Comparison of ENCODE assay signal across 8 mouse cellular contexts in genomic region chr5:100917252-100917774, GRCm38 (mm10).
DNase-seq lines count a peak whose midpoint lies in the region; ATAC-seq lines count a peak whose summit lies in the region.

No protein-coding gene starts in this region.

- intact Hi-C loops in gastrocnemius, postnatal 14 days (cut with DNase I; ENCODE audit: low total_unique reads) = loop anchor here (10.0 kb wide), 2 partner anchors 243 to 757 kb away; partner anchors contain the start of gene Coq2

- no peak for ATAC-seq in erythroblast, adult 5-6 weeks (replicated peaks; ENCODE audit: low FRiP score, poor library complexity, severe bottlenecking)

- peak; percentile 82 for DNase-seq in B cell, adult 2 months
- DNase-seq in ES-CJ7 (ENCODE audit: low read depth, low spot score) = peak; percentile 64
- DNase-seq in cerebellum, adult 11 months = peak; percentile 20
- peak; percentile 54 for DNase-seq in gastrocnemius, postnatal 14 days
- DNase-seq in kidney, postnatal 14 days = peak; percentile 67
- DNase-seq in lung, postnatal 10 days = peak; percentile 74
- peak; percentile 73 for DNase-seq in right cerebral cortex, postnatal 14 days

Comparison
In these comparisons a context has a peak if more than half of its experiments do, and no peak if none do; other contexts are left out.
1. DNase-seq: peak in every context shown above with its lines; median percentile 82 in B cell, adult 2 months; 74 in lung, postnatal 10 days; 73 in right cerebral cortex, postnatal 14 days; 67 in kidney, postnatal 14 days; 64 in ES-CJ7; 54 in gastrocnemius, postnatal 14 days; 20 in cerebellum, adult 11 months.